Mouse (Mus musculus) spleen, postnatal 36 days (tissue): ENCODE data around the gene Prkra.
"Not testable (repeated sequence)": the region's sequence is repeated elsewhere in the genome, so short reads cannot be mapped to it uniquely, and the experiment has no call there.

Experiments
- DNase-seq, 2 experiments: peaks; one replicate each; pipeline ENCODE4 v3.0.0; 2022; ENCODE audit warnings: low spot score in 2 of 2, mixed read lengths in 1 of 2

Prkra gene

DNA sequence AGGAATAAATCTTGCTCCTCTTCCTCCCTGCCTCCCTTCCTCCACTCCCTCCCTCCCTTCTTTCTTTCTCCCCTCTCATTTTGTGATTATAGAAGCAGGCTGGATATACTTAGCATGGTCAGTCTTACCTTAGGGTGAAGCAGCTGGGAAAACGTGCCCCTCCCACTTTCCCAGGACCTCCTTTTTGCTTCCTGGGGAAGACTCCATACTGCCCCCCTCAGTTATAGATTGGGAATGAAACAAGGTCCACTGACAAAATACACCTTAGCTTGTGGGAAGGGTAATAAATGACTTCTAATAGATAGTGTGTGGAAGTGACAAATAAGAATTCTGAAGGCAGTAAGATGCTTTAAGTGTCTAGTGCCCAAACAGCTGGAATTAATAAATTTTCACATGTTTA, 8.2 kb upstream of the Prkra start:
- DNase-seq, result no peak

DNA sequence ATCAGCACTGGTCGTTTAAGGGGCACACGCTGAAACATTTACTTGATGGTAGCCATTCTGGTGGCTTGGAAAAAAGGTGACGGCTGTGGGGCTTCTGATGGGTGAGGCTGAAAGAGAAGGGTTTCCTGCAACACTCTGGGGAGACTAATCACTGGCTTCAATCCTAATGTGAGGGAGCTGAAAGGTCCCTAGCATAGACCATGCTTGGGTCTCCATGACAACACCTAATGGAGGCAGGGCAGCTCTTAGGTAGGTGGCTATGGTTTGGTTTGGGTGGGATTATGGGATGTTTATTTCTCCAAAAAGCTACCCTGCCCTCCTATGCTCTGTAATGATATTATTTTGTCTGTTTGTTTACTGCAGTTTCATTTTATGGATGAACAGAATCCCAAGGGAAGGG, 7.6 kb upstream of the Prkra start:
- DNase-seq, result no peak

DNA sequence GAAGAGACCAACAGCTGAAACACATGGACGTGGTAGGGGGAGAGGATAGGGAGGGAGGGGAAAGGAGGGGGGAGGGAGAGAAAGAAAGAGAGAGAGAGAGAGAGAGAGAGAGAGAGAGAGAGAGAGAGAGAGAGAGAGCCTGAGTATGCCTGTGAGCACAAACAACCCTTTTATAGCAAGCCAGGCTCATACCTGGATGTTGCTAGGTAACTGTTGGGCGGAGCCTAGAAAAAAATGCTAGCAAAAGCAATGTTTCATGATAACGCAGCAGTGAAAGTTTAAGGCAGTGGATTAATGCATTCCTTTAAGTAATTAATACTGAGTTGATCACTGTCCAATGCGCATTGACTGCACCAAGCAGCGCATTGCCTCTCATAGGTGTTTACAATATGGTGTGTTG, 6.8 kb upstream of the Prkra start:
- no peak for DNase-seq

DNA sequence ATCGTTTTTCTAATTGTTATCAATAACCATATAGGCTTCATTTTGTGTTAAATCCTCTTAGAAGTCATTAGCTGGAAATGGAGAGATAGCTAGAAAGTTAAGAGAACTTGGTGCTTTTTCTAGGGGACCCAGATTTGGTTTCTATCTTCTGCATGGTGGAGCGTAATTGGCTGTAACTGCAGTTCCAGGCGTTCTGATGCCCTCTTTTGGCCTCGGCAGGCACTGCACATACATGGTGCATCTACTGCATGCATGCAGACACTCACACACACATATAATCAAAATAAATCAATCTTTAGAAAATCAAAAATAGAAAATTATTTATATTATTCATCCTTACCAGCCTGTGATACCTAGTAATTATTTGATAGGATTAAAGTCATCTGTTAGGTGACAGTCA, 5.3 kb upstream of the Prkra start:
- DNase-seq, result no peak

DNA sequence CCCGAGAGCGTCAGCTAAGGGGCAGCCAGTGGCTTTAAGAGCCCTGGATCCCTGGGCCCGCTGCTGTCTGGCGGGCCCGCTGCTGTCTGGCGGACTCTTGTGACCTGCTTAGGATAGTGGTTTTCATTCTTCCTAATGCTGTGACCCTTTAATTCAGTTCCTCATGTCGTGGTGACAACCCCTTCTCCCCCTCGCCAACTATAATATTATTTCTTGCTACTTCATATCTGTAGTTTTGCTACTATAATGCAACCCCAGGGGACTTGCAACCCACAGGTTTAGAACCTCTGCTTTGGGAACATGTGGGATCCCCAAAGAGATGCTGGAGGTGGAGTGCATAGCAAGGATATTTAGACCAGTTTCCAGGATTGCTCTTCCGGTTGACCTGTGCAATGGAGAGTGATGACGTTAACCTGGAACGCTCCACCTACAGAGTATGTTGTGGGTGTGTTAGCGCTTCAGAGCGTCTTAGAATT, 889 bp upstream of the Prkra start:
- no peak for DNase-seq

DNA sequence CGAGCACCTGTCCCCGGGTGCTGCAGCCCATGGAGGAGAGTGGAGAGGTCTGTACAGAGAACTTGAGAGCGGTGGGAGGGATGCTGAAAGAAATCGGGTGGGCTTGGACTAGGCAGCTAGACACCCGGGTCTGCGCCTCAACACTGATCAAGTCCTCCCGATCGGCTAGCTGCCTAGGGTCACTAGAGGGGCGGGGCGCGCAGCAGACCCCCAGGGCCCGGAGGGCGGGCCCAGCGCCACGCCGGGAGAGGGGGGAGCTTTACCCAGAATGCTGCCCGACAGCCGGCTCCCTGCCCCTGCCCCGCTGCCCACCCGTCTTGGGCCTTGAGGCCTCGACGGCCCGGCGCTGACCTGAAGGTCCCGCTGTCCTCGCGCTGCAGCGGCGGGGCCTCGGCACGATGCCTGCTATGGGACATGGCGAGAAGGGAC, 360 bp downstream of the Prkra start:
- peak in 1 of 2 experiments; percentile 8 for DNase-seq

DNA sequence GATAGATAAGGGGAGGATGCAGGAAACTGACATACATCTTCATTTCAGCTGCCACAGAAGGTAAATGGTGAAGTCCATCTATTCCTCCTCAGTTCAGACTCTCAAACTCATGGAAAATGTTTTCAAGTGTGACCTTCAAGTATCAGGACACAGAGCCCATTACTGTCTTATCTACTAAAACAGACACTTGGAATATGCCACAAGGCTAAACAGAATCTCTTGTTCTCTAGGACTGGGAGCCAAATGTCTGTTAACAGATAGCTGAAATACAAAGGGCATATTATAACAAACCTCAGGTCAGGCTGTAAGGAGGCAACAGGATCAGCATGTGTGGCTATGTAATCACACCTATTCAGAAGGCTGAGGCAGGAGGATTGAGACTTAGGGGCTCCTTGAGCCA, 4.0 kb downstream of the Prkra start:
- no peak for DNase-seq

DNA sequence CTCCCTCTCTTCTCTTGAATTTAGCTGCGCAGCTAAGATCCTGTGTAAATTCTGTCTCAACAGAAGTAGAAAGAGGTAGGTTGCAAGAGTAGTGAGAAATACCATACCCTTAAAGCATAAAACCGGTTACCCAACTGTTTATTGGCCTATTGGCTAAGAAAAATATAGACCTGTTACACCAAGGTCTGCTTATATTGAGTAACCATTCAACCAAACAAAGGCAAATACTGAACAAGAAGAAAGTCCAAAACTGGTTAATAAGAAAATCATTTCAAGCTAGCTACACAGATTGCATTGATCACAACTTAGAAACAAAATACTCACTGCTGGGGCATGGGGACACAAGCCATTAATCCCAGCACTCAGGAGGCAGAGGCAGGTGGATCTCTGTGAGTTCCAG, 8.2 kb downstream of the Prkra start:
- no peak for DNase-seq

DNA sequence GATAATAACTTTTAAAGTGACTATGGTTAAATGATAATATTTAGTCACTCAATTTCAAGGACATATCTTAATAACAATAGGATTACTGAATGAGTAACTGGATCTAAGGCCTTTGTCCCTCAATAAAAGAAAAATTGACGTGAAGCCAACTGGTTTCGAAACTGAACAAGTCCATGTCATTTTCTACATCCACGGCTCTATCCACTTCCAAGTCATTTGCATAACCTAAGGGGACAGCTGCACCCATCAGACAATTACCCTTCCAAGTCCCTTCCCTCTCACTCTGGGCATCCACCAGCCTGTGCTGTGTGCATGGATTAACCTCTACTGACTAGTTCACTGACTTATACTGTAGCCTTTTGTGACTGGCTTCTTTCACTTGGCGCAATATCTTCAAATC, 16.2 kb downstream of the Prkra start:
- no peak for DNase-seq

DNA sequence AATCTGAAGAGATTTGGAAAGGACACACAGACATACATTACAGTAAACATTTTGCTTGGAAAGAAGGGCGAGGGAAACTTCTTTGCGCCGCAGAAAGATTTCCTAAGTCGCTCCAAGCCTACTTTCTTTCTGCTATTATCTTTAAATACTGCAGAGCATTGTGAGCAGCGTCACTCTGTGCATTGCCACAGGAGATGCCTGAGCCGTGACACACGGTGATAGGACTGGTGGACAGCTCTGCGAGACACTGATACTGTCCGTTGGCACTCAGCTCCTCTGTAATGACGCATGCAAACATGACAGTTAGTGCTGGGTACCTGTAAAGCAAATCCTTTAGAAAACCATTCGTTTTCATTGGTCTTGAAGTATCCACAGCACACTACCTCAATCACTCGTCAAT, 17.5 kb downstream of the Prkra start:
- DNase-seq, result no peak

DNA sequence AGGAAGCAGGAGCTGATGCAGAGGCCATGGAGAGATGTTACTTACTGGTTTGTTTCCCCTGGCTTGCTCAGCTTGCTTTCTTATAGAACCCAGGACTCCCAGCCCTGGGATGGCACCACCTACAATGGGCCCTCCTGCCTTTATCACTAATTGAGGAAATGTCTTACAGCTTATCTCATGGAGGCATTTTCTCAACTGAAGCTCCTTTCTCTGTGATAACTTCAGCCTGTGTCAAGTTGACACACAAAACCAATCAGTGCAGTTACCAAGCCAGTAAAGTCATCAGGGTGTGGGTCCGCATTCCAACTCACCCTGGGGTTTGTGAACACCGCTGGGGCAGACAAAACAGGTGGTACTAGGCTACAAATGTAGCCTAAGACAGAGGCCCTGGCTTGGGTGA, 25.5 kb downstream of the Prkra start:
- not testable (repeated sequence) for DNase-seq

DNA sequence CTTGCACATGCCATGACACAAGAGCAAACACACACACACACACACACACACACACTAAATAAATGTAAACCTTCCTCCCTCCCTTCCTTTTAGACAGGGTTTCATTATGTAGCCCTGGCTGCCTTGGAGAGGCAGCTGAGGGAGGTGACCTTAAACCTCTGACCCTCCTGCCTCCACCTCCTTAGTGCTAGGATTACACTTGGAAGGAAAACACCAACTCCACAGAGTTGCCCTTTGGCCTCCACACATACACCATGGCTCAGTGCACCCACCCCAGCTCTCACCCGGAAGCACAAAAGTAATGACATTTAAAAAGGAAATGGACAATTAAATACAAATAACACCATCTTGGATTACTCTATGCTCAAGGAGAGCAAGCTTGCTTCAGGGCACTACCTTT, 26.1 kb downstream of the Prkra start:
- DNase-seq, result no peak

DNA sequence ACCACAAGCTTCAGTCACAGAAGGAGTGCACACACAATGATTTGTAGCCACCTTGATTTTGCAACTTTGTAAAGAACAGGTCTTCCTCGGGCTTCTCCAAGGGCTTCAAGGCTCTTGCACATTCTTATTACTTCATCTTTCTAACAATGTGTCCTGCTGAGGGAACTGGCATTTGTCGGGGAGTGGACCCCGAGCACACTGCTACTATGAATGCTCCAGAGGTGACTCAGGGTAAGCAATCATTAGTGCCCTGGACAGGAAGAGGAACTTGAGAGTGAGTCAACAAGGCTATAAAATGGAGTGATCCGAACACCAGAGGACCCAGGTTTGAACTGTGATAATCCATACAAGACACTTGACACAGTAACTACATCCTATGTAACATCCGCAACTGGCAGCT, 27.6 kb downstream of the Prkra start:
- no peak for DNase-seq

DNA sequence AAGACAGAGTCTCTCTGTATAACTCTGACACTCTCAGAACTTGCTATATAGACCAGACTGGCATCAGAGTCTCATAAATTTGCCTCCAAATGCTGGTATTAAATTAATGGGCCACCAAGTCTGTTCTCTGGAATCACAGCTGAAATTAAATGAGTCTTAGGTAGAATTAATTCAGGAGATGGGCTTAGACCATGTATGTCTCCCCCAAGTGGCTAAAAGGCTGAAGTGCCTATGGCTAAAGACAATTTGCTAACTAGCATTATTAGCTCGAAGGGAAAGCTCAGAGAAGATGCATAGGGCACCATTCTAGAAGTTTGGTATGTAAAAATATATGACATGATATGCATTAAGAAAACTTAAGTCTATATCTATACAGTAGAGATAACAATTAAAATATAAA, 29.7 kb downstream of the Prkra start:
- no peak for DNase-seq

DNA sequence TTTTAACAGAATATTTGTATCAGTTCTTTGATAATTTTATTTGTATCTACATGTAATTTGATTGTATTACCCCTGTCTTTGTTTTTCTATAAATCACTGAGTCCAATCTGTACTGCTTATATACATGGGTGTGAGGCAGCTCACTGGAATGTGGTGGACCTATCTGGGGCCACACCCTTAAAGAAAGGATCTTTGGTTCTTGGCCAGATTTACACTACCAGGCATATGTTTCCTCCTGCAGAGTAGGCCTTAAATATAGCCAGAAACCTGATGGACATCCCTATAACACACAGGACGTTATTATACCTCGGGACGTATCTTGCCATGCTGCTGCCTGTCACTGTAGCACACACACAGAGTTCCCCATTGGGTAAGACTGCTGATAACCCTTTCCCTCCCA, 35.8 kb downstream of the Prkra start:
- DNase-seq, result no peak

DNA sequence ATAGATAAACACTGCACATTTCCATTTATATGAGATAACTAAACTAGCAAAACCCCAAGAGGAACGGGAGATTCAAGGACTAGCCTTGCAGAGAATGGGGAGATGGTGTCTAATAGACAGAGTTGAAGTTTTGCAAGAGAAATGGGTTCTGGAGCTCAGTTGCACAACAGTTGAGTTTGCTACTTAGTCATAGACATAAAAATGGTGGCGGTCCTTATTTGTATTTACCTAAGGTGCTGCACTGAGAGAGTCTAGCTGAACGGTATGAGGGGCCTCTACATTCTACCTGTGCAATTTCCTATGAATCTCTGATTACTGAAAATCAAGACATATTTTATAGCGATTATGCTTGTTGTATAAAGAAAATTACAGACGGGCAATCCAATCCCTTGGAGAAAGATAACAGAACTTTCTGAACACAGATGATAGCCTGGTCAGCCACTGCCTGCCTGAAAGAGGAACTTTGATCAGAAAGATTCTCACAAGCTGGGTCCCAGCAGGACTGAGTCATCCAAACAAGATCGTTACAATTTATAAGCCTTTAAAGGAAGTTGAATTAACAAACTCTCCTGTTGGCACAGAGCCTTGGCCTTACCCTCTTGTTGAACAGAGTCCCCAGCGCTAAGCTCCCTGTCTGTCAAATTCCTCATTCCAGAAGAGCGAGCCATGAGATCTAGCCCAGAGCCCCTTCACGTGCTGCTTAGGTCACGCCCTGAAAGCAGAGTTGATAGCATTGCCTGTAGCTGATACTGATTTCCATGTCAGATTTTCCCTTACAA, 37.3 kb downstream of the Prkra start:
- DNase-seq, result no peak

DNA sequence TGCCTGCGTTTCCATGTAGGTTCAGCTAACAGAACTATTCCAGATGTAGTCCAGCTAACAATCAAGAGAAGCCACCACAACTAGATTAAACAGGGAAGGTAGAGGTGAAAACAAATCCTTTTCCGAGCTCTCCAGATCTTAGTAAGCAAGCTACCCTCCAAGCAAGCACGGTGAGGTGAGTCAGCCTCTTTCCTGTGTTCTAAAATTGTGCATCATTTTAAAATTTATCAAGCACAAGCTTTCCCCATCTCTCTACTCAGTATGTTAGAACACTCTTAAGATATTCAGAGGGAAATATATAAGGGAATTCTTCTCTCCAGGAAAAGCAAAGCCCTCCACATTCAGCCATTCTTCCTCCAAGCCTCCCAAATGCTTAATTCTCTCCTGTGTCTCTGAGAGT, 41.1 kb downstream of the Prkra start:
- DNase-seq, result no peak

DNA sequence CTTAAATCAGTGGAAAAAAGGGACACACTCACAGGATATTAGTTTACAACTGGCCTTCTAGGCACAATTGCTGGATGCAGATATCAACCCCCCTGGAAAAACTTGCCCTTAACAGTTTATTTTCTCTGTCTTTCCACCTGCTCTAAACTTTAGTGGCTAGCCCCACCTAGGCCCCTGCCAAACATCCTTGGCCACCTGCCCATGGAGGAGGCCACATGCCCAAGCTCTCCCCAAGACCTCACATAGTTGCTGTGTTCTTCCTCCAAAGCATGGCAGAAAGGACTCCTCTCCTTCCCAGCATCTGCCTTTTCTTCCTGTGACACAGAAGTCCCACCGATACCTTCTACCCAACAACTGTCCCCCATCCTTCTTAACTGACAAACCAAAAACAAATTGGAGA, 45.6 kb downstream of the Prkra start:
- no peak for DNase-seq

DNA sequence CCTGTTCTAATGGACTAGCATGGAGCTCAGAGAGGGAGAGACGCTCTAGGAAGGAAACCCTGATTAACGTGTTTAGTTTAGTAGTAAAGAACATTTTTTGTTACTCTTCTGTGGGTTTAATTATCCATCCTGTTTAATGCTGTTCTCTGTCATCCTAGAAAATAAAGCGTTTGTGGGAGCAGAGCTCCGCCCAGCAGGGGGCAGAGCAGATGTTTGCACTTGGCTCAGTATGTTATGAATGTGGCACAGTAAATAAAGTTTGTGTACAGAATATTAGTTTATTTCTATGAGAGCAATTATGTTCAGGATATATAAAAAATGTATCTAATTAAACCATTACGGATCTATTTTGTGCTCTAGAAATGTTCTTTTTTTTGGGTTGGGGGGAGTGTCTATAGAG, 48.6 kb downstream of the Prkra start:
- no peak for DNase-seq

DNA sequence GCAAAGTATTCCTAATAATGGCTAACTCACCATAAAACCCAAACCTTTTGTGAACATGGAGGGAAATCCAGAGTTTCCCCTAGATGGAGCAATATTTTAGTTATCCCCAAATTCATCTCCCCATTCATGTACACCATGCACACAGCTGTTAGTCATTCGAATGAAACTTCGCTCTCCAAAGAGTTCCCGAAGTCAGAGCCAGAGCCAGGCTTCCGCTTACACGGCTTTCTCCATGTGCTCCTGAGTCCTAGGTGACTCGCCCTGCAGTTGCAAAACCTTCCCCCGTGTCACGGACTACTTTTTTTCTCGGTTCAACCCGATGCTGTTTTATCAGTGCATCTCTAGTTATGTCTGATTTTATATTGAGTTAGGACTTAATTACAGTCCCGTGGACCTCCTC, 50.3 kb downstream of the Prkra start:
- DNase-seq, result no peak

DNA sequence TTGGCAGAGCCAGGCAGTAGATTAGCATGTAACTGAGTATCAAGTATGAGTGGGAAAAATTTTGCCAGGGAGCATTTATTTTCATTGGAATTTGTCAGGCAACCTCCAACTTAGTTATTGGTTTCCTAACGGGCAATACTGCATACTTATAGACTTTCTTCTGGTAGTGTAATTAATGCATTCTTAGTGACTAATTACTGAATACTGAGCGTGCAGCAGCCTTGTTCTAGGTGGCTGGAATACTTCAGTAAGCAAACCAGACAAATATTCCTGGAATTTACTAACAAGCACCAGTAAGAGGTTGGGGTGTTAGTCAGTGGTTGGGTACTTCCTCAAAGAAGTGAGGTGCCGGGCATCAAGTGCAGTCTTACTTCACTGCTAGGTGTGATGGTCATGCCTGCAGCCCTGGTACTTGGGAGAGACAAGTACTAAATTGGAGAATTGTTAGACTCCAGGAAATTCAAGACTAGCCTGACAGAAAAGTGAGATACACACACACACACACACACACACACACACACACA, 55.4 kb downstream of the Prkra start:
- no peak for DNase-seq

DNA sequence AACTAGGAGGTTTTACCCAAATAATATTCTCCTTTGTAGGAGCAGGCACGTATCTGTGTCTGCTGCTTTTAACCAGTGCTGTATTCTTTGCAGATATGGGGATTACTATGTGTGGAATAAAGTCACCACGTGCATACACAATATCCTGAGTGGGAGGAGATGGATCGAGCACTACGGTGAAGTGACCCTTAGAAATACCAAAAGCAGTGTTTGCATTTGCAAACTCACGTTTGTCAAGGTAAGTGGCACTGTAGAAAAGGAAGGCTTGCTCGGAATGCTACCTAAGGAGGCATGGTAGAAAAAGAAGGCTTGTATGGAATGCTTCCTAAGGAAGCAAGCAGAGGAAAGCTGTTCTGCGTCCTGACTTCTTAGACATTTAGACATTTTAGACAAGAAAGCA, 57.6 kb downstream of the Prkra start:
- no peak for DNase-seq

DNA sequence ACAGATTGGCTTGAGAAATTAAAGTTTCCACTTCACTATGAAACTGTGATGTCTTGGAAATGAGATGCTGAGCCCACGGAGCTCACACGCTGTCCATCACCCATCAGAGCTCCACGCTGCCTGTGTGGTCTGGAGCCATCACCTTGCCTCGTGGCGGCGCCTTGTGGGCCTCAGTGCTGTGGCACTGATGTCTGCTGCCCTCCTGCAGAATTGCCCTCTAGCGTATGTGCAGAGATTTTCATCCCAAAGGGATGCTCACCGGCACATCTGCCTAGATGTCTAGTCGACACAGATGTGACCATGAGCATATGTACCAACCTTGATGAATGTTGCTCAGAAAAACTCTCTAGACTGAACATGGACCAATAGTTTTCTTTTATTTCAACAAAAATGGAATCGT, 60.9 kb downstream of the Prkra start:
- DNase-seq, result no peak

DNA sequence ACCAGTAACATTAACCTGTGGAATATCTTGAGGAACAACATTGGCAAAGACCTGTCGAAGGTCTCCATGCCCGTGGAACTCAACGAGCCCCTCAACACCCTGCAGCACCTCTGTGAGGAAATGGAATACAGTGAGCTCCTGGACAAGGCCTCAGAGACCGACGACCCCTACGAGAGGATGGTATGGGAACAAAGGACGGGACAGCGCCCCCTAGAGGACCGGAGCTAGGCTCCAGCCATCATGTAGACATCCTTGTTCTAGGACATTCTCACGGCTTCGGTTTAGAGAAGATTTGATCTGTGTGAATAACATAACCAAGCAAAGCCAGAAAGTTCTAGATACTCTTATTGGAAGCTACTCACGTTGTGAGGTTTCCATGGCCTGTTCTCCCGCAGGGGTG, 62.7 kb downstream of the Prkra start:
- no peak for DNase-seq
